Mouse (Mus musculus) spleen, adult 18-20 months (tissue): ENCODE results near the gene Tas1r3.

Source experiments
- DNase-seq, 2 experiments: peaks; one replicate each; pipeline ENCODE4 v3.0.0; 2022; ENCODE audit warnings: mixed read lengths in 2 of 2

The Tas1r3 gene

DNA sequence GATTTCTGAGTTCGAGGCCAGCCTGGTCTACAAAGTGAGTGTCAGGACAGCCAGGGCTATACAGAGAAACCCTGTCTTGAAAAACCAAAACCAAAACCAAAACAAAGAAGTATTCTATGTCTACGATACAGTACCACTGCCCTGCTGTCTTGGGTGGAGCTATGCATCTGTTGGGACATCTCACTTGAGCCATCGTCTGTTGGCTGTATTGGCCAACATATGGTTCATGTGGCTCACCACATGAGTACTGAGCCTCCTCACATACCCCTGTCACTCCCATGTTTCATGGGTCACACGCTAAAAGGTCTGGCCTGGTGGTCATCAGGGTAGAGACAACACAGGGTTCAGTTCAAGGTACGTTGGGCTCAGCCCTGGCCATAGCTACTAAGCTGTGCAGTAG is 23.2 kb upstream of the Tas1r3 start:
- no peak for DNase-seq

GRCm38 (mm10) chr4:155883587-155883986 is 20.4 kb upstream of the Tas1r3 start:
- no peak for DNase-seq

DNA sequence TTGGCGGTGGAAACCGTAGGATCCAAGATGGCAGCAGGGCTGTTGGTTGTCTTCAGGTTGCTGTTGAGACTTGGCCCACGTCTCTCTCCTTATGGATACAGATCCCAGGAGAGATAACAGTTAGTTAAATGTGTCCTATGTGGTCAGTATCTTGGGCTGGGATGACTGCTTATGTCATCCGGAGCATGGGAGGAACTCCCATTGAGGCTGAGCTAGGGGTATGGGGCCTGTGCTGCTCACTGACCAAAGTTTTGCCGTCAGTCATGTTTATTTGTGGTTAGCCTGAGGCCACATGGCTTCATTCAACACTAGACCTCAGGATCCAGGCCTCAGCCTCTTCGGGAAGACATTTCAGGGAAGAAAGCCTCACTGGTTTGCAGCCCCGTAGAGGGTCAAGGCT is 8.2 kb upstream of the Tas1r3 start:
- no peak for DNase-seq

DNA sequence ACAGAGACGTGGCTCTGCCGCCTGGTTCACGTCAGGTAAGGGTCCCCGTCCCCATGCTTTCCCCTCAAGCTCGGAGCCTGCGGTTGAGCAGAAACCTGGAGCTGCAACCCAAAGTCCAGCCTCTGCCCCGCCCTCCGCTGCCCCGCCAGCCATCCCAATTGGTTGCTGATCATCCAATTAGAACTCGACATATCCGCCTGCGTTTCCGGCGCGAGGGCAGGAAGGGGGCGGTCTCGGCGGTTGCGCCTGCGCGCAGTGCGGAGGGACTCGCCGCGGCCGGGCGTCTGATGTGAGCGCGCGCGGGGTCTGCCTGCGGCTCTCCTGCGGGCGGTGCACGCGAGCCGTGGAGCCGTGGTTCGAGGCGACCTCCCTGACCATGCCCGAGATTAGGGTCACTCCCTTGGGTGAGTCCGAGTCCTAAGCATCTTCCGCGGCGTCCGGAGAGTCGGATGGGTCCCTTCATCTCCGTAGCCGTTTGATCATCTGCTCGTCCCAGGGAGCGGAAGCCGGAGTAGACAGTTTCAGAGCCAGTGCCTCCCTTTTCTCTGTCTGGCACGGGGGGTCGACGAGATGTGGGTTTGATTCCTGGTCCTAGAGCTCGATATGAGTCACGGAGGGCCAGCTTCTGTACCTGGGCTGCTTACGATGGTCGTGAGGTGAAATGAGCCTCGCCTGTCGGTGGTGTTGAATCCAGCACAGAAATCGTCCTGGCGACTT is 6.3 kb upstream of the Tas1r3 start, which contains the start of the genes Cptp and Ints11:
Gene Cptp (minus strand): TSS at position 124 of the 717 bp plus-strand sequence.
Gene Ints11 (plus strand): TSS at position 230 of the 717 bp plus-strand sequence.
- peak; percentile 93 to 94 for DNase-seq

DNA sequence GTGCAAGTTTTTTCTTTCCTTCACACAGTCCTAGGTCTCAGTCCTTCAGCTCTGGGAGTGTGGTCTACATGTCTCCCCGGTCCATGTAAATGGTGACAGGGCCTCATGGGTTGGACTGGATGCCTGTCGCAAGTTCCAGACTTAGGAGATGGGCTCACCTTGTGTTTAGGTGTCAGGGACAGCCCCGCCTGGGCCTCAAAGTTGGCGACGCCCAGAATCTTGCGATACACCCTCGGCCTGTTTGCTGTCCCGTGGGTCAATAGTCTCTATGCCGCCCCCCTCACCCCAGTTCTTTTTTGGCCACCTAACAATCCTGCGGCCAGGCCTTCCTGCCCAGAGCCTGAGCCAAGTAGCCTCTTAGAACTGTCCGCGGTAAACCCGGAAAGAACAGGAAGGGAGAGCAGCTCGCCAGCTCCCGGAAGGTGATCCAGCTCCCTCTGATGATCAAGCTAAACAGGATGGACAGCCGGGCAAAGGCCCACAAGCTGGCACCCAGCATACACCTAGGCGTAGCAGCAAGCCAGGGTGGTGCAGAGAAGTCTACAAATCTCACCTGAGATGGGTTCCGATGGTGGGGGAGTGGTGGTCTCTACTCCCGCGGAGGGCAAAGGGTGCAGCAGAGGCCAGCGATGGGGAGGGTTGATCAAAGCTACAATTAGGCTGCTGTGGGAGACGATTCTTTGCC is 5.6 kb upstream of the Tas1r3 start:
- no peak for DNase-seq

GRCm38 (mm10) chr4:155861787-155862186 is 1.4 kb downstream of the Tas1r3 start:
- DNase-seq: no peak

GRCm38 (mm10) chr4:155859318-155859717 is 3.8 kb downstream of the Tas1r3 start:
- DNase-seq: no peak

- DNase-seq: no peak
Observed at GRCm38 (mm10) chr4:155856881-155857280, 6.3 kb downstream of the Tas1r3 start.

DNA sequence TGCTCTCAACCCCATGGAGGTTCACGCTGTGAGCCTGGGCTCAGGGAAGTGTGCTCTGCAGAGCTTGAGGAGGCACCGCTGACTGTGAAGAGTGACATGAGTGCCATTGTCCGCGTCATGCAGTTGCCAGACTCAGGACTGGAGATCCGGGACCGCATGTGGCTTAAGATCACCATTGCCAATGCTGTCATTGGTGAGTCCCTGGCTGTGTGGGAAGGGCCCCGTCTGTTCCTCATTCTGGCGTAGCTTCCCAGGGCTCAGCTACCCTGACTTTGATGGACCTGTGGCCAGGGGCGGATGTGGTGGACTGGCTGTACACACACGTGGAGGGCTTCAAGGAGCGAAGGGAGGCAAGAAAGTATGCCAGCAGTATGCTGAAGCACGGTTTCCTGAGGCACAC is 7.1 kb downstream of the Tas1r3 start:
- DNase-seq: no peak

- DNase-seq: no peak
Observed at GRCm38 (mm10) chr4:155854991-155855390, 8.2 kb downstream of the Tas1r3 start.

DNA sequence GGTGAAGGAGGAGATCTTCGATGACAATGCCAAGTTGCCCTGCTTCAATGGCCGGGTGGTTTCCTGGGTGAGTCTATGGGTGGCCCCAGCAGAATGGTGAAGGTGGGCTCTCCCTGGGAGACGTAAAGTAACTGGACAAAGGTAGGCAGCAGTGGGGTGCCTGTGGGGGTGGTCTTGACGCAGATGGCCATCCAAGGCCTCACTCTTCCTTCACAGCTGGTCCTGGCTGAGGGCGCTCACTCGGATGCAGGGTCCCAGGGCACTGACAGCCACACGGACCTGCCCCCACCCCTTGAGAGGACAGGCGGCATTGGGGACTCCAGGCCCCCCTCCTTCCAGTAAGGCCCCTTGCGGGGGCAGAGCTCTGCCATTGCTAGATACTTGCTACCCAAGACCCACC is 9.7 kb downstream of the Tas1r3 start:
- no peak for DNase-seq

- no peak for DNase-seq
Observed at GRCm38 (mm10) chr4:155851951-155852411, 11.2 kb downstream of the Tas1r3 start.

DNA sequence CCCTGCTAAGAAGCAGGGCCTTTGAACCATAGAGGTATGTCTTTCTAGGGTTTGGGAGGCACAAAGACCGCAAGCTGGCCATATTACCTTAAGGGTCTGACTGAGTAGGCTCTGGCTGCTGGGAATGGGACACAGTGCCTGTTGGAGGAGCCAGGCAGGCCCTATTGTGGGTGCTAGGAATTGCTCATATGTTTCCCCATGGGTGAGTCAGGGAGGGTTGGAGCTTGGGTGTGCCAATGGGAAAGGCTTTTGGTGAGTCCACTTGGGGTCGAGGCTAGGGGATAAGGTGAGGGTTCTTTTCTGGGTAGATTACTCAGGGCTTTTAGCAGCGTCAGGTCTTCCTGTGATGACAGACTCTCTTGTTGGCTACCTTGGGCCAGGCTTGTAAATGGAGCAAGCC is 11.8 kb downstream of the Tas1r3 start:
- DNase-seq: no peak

GRCm38 (mm10) chr4:155849792-155850451 is 13.2 kb downstream of the Tas1r3 start:
- no peak for DNase-seq

DNA sequence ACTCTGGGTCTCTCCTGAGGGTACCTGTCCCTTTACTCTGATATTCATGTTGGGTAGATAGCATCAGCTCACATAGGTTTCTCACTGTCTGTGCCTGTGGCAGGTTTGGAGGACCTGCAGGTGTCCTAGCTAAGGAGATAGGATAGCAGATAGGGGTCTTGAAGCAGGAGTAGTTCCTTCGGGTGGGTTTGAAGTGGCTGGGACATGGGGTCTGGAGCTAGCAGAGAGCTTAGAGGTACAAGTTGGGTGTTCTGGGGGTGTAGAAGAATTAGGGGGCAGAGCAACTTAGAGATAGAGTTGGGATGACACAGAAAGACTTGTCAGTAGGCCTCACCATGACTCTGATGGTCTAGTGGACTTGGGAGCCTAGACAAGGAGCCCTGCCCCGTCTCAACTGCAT is 13.8 kb downstream of the Tas1r3 start:
- no peak for DNase-seq

- no peak for DNase-seq
Observed at GRCm38 (mm10) chr4:155848434-155849095, 14.6 kb downstream of the Tas1r3 start.

- no peak for DNase-seq
Observed at GRCm38 (mm10) chr4:155847591-155848352, 15.4 kb downstream of the Tas1r3 start.

DNA sequence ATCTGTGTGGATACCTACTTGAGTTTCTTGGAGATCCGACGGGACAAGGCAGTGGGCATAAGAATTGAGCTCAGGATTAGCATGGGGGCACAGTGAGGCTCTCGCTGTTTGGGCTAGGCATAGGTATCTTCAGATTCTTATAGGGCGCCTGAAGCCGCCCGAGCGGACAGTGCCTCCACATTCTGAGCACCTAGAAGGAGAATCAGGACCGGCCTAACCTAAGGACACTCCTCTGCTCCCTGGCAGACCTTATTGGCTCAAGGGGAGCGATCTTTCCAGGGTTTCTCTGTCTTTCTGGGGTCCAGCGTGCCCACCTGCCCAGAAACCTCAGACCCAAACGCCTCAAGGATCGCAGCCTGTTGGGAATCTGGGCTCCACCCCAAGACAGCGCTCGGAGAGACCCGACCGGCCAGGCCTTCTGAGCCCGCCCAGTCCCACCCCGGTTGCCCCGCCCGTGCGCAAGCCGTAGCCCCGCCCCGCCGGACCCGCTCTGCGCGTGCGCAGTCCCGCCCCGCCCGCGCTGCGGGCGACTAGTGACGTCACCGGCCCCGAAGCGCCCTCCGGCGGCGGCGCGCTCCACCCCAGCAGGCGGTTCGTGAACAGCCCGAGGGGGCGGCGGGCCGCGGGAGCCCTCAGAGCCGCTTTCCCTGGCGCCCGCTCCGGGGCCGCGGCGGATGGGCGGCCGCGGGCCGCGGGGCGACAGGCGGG is 16.1 kb downstream of the Tas1r3 start, which contains the start of gene Dvl1:
Gene Dvl1 (plus strand): TSS at position 532 of the 708 bp plus-strand sequence.
- peak; percentile 89 to 97 for DNase-seq

DNA sequence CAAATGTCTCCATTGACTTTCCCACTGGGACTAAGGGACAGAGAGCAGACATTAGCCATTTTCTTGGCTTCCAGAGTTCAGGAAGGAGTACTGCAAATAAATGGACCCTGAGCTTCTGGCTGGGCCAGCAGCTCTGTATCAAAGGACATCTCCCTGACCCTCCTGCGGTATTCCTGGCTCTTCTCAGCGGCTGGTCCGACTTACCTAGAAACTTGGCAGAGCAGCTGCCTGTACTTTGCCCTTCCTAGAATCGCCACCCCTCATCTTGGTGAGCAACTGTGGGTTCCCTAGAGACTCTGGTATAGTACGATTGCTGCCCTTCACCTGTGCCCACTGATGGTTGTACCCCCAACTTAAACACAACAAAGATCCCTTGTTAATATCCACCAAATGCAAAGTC is 19.9 kb downstream of the Tas1r3 start:
- peak in 1 of 2 experiments; percentile 2 for DNase-seq

- DNase-seq: peak; percentile 10 to 17
Observed at GRCm38 (mm10) chr4:155841651-155842270, 21.4 kb downstream of the Tas1r3 start.

GRCm38 (mm10) chr4:155841003-155841454 is 22.1 kb downstream of the Tas1r3 start:
- DNase-seq: peak; percentile 64 to 67
